Mouse (Mus musculus) spleen, adult 18-20 months (tissue): ENCODE data around the gene Snx15.
"Not testable (repeated sequence)": the region's sequence is repeated elsewhere in the genome, so short reads cannot be mapped to it uniquely, and the experiment has no call there.

Experiments used
- DNase-seq, 2 experiments: peaks; one replicate each; pipeline ENCODE4 v3.0.0; 2022; ENCODE audit warnings: mixed read lengths in 2 of 2

Snx15 gene

DNA sequence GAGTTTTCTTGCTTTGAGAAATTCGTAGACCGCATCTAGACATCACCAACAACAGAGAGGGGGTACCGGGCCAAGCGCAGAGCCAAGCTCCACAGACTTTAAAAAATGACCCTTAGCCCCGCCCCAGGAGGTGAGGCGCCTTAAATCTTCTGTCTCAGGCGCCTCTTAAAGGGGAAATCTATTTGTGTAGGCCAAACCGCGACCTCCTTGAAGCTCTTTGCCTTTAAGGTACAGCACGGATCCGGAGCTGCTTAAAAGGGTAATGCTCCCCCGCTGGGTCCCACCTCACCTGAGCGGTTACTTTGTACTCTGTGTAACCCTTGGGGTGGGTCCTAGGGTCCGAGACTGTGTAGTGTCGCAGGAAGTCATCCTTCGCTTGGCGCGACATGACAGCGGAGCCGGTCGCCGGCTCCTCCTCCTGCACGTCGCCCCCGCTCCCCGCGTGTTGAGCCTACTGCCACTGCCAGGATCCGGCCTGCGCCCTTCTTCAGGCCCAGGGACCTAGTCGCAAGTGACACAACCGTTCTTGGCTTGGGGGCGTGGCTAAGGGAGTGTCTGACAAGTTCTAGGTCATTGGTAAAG is at the start of gene Snx15:
Gene Snx15 (minus strand): TSS at position 545 of the 582 bp plus-strand sequence.
- DNase-seq, result peak; percentile 91 to 93

GRCm38 (mm10) chr19:6174771-6175170 is 46.7 kb upstream of the Snx15 start:
- DNase-seq, result no peak

GRCm38 (mm10) chr19:6171215-6171614 is 43.1 kb upstream of the Snx15 start:
- no peak for DNase-seq

DNA sequence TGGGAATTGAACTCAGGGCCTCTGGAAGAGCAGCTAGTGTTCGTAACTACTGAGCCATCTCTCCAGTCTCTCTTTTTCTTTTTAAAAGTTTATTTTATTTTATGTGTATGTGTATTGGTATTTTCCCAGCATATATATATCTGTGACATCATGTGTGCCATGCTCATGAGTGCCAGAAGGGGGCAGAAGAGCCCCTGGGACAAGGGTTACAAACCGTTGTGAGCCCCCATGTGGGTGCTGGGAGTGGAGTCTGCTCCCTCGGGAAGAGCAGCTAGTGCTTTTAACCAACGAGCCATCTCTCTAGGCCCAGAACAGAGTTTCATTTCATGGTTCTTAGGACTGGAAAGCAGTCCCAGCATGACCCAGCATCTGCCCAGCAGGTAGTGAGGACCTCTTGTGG is 38.6 kb upstream of the Snx15 start:
- no peak for DNase-seq

DNA sequence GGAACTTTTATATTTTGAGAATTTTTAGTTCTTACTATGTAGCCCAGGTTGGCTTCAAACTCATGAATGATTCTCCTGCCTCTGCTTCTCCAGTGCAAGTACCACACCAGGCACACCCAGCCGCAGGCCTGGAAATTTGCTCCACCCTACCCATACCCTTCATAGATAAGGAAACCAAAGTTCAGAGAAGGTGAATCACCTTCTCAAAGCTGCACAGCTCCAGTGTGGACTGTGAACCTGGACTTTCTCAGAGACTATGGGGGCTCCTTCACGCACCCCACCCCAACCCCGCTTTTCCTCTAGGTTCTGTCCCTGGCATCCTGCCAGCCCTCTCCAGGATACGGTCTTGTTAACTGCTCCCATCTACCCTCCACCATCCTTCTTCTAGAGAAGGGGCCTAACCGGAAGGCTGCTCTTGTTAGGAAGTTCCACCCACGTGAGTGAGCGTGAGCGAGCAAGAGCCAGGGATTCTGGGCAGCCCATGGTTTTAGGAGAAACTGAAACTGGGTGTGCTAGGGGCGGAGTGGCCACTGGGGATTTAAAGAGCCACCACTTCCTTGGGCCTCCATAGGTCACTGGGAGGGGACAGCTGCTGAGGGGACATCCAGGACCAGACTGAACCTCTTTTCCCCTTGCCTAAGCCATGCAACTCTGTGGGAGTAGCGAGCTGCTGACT is 35.9 kb upstream of the Snx15 start:
- DNase-seq, result no peak

GRCm38 (mm10) chr19:6157220-6157619 is 29.1 kb upstream of the Snx15 start:
- DNase-seq, result no peak

DNA sequence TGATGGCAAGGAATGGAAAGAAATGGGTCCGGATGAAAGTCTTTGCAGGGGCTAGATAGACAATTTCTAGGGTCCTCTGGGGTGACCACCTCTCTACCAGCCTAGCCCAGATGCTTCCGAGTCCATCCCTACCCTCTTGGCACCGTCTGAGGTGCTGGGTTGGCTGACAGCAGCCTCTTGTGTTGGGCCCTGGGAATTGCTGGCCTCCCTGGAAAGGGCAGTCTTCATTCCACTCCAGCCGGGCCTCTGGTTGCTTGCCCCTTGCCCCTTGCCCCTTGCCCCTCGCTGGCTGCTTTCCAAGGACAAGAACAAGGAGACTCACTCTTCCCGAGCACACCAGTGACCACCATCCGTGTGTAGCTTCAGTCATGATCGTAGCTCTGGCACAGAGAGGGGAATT is 28.3 kb upstream of the Snx15 start:
- DNase-seq, result no peak

GRCm38 (mm10) chr19:6155174-6155573 is 27.1 kb upstream of the Snx15 start:
- DNase-seq, result no peak

DNA sequence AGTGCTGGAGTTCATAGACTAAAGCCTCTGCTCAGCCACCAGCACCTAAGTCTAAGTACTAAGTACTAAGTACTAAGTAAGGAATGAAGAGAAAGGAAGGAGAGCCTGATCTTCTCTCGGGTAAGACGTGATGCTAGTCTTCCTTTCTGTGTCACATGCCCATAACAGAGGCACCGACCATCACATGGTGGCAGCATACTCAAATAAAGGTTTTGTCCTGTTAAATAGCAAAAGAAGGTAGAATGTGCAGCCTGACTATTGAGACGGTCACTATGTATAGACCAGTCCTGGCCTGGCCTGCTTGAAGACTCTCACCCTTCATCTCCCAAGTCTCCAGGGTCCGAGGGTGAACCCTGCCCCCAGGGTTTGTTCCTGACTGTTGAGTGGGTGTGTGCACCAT is 16.7 kb upstream of the Snx15 start:
- DNase-seq, result no peak

- DNase-seq, result peak; percentile 37 to 64
These were observed 13.3 kb upstream of the Snx15 start, which contains the start of gene Arl2 for GRCm38 (mm10) chr19:6141394-6141749. Gene Arl2, minus strand, starts transcription at chr19:6141548.

GRCm38 (mm10) chr19:6140678-6141393 is 12.7 kb upstream of the Snx15 start, which contains the start of gene Batf2:
Gene Batf2, plus strand, starts transcription at chr19:6140983.
- DNase-seq, result peak; percentile 86 to 88

DNA sequence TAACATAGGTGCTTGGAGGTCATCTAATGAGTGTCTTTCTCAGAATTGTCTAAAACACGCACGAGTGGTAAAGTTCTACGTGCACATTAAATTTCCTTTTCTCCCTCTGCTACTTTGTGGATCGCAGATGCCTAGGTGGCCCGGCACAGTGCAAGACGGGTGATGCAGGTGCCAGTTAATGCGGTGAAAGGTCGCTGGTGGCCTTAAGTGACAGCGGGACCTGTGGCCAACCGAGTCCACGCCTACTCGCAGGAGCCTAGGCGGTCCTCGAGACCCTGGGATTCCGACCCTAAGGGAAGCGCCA is 12.2 kb upstream of the Snx15 start:
- no peak for DNase-seq

- DNase-seq, result no peak
These were observed 11.6 kb upstream of the Snx15 start for GRCm38 (mm10) chr19:6139701-6140100.

- DNase-seq, result no peak
These were observed 8.3 kb upstream of the Snx15 start for GRCm38 (mm10) chr19:6136397-6136796.

GRCm38 (mm10) chr19:6133197-6133596 is 5.1 kb upstream of the Snx15 start:
- not testable (repeated sequence) for DNase-seq

- DNase-seq, result no peak
These were observed 4.2 kb upstream of the Snx15 start for GRCm38 (mm10) chr19:6132171-6132827.

DNA sequence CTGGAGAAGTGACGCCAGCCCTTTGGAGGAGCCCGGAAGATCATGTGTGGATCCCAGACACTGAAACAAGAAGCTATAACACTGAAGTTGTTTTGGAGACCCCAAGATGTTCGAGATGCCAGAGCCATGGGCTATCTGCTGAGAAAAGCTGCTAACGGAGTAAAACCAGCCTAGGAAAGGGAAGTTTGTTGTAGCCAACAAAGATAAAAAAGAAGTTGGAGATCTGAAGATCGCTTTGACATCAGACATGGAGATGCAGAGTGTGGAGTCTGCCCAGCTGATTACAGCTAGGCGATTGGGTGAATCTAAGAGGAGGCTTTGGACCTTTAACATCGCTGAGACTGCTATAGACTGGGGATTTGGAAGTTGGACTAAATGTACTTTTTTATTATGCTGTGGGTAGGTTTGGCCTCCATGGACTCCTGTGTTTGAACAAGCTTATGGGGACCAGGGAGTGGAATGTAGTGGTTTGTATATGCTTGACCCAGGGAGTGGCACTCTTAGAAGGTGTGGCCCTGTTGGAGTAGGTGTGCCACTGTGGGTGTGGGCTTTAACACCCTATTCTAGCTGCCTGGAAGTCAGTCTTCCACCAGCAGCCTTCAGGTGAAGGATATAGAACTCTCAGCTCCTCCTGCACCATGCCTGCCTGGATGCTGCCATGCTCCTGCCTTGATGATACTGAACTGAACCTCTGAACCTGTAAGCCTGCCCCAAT is 2.5 kb upstream of the Snx15 start:
- DNase-seq, result not testable (repeated sequence)

DNA sequence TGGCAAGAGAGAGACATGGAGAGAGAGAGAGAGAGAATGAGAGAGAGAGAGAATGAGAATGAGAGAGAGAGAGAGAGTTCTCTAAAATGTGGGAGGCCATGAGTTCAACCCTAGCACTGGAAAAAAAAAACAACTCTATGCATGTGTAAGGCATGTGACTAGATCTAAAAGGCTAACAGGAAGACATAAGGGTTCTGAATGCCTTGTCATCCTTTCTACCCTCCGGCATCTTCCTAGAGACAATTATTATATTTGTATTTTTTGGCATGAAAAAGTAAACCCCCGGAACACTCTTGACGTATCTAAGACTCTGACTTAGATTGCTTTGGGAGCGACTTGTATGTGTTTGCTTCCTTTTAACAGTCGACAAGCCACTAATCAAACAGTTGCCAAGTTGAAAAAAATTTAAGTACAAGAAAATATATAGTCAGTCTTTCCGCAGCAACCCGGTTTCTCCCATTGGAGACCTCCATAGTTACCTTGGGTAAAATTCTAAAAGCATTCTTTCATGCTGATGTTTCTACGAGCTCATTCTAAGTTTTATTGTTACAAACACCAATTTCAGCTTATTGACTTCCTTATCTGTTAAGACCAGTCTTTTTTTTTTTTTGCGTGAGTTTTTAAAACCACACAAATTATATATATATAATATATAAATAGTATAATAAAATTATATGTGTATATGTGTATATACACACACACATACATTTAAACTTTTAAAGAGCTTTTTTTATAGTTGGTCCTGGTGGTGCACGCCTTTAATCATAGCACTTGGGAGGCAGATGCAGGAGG is 1.1 kb downstream of the Snx15 start:
- no peak for DNase-seq

GRCm38 (mm10) chr19:6126289-6126688 is 1.8 kb downstream of the Snx15 start:
- DNase-seq, result peak in 1 of 2 experiments; percentile 55

DNA sequence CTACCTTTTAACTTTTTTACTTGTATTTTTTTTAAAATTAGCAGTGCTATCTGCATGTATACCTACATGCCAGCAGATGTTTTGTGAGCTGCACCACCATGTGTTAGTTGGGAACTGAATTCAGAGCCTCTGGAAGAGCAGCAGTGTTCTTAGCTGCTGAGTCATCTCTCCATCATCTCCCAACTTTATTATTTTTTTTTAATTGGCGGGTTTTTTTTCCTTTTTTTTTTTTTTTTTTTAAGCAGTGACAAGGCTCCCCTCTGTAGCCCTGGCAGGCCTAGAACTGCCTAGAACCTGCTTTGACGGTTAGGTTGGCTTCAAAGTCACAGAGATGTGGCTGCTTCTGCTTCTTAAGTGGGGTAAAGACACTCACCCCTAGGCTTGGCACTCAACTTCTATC is 3.2 kb downstream of the Snx15 start:
- DNase-seq, result no peak

DNA sequence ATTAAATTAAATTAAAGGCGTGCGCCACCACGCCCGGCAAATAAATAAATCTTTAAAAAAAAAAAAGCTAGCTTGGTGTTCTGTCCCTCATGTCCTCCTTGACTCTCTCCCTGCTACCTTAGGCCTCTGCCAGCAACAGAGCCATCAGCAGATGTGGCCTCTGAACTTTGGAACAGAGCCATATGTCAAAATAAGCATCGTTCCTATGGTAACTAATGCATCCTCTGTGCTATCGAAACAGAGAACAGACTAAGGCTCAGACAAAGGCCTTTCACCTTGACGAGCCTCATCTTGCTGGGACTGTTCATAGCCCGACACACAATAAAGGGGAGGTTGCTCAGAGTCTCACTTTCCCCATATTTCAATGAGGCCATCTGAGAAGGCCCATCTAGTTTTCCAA is 4.8 kb downstream of the Snx15 start:
- DNase-seq, result no peak

DNA sequence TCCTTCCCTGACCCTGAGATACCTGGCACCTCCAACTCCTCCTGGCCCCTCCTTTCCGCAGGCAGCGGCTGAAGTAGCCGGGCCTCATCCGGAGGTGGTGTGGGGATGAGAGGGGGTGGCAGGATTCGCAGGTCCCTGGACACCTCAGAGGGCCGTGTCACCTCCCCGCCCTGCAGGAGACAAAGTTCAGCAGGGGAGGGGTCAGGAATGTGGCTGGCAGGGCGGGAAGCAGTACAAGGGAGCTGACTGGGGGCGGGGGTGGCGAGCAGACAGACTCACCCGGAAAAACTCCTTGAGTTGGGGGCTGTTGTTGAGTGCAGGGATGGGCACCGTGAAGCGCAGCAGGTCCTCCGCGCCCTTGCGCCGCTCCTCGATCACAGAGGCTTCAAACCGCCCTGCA is 6.3 kb downstream of the Snx15 start:
- DNase-seq, result no peak
